Mouse (Mus musculus) bone marrow, adult 2 months (tissue): ENCODE measurements around the gene Clba1.

ENCODE experiments used
- CTCF ChIP-seq: fragments of 200-500 bp; IDR thresholded peaks from 2 replicates; pipeline ENCODE4 v1.5.1; 2011; ENCODE audit warnings: low read length, control low read depth; ENCODE audit not compliant: control insufficient read depth, insufficient read depth
- POLR2A ChIP-seq: fragments of 200-500 bp; IDR thresholded peaks from 2 replicates; pipeline ENCODE4 v1.6.1; 2011; ENCODE audit warnings: low read depth, mild to moderate bottlenecking, control low read depth, low read length, borderline replicate concordance; ENCODE audit not compliant: control insufficient read depth

DNA sequence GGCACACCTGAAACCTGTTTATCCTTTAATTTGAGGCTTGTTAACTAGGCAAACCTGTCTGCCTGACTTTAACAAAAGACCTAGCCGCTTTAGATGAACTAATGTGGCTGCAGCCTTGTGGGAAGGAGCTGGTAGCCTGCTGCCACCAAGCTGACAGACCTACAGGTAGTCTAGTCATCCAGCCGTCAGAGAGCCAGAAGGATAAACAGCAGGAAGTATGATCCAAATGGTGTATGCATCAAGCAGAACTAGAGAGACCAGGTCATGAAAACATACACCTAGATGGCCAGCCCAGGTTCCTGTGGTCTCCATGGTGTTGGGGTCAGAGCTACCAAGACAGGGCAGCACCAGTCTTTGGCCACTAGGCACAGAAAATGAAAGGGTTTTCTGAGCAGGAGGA lies 26.3 kb downstream of the Clba1 start:
- no peak for TF ChIP-seq CTCF
- TF ChIP-seq POLR2A: no peak
